Mouse (Mus musculus) bone marrow, adult 2 months (tissue): ENCODE results near the gene Ube2a.

Source experiments
- CTCF ChIP-seq: fragments of 200-500 bp; IDR thresholded peaks from 2 replicates; pipeline ENCODE4 v1.5.1; 2011; ENCODE audit warnings: low read length, control low read depth; ENCODE audit not compliant: control insufficient read depth, insufficient read depth
- POLR2A ChIP-seq: fragments of 200-500 bp; IDR thresholded peaks from 2 replicates; pipeline ENCODE4 v1.6.1; 2011; ENCODE audit warnings: low read depth, mild to moderate bottlenecking, control low read depth, low read length, borderline replicate concordance; ENCODE audit not compliant: control insufficient read depth

DNA sequence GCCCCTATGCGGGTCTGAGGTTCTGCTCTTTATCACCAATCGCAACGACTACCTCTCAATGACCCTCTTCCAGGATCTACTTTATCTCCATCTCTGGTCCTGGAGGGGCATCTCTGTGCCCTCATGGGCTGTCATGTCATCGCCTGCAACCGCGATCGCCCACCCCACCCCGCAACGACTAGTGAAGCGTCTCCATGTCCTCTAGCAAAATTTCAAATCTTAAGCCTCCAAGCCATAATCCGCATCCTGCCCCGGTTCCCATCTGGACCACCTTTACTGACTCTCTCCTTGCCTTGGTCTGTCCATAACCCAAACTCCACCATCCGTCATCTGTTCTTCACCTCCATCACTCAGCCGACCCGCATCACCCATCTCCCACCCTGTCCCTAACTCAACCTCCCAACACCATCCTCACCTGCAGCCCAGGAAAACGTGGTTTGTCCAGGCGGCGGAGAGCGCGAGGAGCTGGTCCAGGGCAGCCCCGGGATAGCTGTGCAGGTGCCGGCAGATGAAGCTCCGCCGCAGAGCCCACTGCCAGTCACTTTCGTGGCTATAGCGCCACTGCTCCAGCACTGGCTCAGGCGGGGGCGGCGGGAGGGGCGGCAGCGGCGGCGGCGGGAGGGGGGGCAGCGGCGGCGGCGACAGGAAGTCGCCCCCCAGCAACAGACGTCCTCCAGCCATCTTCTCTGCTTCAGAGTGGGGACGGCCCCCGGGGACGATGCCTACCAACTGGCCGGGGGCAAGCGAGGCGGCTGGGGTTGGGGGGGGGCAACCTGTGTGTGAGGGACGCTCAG, 28.8 kb downstream of the Ube2a start, which contains the start of gene Nkrf:
- TF ChIP-seq CTCF = no peak
- no peak for TF ChIP-seq POLR2A
